Mouse (Mus musculus): ENCODE measurements at regions not wholly inside any gene's neighbourhood (a gene's known extent, or its start where the extent isn't known, plus 50 kb on each side); places are given as distances from the start of the nearest gene placed in this dataset.
A peak's percentile ranks its signal among the peaks of the same experiment; 100 is the strongest.

DNA sequence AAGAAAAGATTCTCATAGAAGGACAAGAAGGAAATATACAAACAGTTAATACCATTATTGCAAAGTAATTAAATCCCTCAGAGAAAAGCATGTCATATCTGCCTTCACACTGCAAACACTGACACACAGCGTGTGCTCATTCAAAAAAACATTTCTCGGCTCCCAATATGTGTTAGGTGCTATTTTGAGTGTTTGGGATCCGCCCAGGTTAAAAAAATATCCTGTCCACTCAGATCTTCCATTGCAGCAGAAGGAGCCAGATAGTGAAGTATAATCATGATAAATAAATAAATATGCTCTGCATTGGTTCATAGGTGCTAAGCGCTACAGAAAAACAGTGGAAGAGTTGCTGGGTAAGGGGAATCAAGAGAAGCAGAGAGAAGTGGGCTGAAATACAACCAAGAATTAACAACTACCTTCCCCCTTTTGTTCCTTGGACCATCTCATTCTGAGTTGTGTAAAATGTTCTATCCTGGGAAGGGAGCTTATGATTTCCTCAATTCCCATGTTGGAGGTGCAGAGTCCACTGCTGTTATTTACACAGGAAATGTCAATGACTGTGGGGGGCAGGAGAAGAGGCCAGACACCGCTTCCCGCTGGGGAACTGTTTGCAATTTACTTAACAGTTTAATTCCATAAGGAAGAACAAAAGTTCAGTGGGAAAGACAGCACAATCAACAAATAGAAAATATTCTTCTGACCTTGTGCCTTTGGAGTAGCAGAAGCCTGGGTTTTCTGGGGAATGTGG, 139.9 kb downstream of the Tle1 start:
- no peak for DNase-seq (ENCODE audit: low spot score)

DNA sequence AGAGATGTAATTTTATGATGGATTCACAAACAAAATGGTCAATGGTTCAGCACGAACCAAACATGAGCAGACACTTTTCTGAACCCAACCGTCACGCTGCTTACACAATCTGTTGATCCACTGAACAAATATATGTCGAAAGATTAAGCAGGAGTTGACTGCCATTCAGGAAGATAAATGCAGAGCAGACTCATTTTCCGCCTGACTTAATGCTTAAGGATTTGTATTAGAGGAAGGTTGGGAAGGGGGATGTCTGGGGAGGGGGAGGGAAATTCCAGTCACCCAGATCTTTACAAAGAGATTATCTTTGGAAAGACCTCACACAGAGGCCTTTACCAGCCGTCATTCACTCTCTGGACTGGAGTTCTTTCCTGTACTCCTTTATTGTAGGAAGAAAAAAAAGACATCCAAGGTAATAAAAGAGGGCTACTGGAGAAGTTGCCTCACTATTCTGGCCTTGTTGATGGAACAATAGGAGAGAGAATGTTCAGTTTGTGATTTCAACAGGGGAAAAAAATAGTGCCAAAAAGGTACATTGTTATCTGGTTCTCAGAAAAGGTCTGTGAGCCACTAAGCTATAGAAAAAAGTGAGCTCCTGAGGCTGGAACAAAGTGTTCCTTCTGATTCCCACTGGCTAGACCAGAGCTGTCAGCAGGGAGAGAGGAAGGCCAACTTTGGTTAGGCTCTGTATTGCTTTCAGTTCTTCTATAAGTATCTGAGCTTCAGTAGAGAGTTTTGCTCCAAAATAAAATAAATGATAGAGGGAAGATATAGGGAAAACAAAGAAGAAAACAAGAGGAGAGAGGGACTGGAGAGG, 150.9 kb downstream of the Tle1 start:
- no peak for DNase-seq (ENCODE audit: low spot score)

DNA sequence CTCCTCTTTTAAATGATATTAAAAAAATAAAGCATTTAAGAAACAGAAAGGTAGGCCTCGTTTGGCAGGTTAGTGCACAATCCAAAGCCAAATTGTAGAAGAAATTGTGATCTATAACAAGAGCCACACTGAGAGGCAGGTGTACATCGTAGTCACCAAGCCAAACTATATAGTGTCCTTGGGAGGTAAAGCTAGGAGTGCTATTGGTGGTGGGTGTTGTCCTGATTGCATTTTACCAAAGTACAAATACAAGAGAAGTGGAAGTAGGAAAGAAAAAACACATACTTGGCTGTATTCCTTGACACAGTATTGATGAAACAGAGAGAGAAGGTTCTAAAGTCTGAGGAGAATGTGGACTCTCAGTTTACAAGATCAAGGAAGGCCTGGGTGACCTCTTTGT, 178.6 kb downstream of the Tle1 start:
- no peak for DNase-seq (ENCODE audit: low spot score)

DNA sequence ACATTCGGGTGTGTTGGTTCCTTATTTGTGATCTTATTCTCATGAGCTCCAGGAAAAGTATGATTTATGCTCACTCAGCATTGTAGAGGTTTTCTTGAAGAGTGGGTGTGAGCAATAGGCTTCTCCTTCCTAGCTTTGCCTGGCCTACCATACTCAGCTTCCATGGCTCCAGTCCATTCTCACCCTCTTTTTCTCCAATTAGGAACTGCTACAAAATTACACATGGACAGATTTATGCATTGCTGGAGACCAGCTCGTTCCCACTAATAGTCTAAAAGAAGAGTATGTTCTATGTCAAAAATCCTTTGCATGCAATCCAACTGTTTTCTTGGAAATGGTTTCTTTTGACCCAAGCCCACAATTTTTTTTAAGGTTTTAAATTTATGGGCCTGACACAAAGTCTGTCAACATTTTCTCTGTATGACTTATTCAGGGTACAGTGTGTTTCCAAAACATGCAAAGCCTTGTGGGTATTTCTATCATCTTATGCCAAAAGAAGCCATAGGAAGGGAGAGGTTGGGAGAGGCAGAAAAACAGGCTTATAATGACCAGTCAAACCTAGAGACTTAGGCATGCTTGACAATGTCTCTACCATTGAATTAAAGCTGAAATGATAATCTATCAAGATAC, 186.4 kb downstream of the Tle1 start:
- DNase-seq (ENCODE audit: low spot score) = no peak

DNA sequence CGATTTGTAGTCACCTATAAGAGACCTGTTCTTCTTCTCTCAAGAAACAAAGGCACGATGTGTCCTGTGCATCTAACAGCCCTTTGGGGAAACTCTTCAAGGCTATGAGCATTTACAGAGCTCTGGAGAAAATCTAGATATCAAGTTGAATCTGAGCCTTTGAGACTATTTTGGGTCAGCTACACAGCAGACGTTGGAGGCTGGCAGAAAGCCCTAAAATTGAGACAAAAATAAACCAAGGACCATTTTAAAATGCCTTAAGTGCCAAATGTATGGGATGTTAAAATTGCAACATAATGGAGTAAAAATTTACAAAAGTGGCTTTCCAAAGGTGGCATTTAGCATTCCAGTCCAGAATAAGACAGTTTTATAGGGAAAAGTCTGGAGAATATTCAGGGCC, 187.1 kb downstream of the Tle1 start:
- DNase-seq (ENCODE audit: low spot score) = no peak

DNA sequence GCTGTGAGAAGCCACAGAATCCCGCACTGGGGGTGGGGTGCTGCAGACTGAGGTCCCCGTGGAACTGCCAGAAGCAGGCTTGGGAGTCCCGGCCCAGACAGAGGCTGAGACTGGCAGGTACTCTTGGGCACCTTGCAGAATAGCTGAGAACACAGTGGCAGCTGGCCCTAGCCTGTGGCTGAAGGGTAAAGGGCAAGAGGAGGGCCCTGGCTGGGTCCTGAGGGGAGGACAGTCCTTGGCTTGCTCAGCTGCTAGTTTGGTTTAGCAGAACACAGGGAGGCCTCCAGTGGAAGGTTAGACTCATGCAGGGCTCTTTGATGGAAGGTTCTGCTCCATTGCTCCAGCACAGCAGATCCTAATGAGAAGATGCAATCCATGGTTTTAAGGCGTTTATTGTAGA, 190.4 kb downstream of the Tle1 start:
- DNase-seq (ENCODE audit: low spot score) = no peak

DNA sequence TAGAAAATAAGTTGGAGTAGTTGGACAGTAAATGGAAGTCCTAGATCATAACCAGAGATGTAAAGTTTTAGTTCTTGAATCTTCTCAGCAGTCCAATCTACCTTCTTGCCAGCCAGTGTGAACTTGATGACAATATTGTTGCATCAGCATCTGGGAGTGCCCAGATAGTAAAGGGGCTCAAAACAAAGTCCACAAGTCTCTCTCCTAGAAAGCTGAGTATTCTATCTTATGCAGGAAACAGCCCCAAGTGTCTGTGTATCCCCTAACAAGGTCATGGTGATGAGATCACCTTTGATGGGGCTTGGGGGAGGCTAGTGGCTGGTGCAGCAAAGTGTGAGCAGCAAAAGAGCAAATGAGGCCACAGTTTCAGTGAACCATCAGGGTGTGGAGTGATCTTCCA, 194.8 kb downstream of the Tle1 start:
- DNase-seq (ENCODE audit: low spot score) = no peak

DNA sequence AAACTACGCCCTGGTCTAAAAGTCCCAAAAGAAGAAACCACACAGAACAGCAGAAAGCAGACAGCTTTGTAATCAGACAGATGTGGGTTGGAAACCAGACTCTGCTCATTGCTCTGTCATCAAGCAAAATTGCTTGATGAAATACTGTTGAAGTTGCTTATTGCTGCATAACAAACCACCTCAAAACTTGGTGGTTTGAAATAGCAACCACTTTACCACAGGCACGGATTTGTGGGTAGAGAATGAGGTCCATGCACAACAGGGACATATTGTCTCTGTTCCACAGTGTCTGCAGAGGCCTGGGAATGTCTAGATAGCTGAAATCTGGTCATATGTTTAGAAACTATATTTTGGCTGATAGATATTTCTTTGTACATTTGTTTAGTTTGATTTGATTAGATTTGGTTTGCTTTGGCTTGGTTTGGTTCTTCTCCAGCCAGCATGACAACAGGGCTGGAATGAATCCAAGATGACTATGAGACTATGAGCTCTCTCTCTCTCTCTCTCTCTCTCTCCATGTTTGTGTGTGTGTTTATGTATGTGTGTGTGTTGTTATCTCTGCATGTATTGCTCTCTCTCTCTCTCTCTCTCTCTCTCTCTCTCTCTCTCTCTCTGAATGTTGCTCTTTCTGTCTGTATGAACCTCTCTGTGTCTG, 199.4 kb downstream of the Tle1 start:
- DNase-seq (ENCODE audit: low spot score) = no peak

DNA sequence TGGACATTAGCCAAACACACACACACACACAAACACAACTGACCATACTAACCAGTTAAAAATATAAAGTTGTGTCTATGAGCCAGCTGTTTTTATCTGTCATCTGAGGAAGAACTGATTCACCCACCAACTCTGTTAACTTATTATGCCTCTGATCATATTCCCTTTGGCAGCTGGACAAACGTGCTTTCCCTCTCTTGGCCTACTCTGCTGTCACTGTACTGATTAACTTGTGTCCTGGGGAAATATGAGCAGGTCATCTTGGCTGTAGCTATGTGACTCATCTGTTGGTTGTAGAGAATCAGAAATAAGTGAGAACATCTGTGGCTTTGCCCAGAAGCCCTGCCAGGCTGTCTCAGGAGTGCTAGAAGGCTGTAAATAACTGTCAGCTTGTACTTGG, 210.9 kb upstream of the Gm11232 start:
- no peak for DNase-seq (ENCODE audit: low spot score)

DNA sequence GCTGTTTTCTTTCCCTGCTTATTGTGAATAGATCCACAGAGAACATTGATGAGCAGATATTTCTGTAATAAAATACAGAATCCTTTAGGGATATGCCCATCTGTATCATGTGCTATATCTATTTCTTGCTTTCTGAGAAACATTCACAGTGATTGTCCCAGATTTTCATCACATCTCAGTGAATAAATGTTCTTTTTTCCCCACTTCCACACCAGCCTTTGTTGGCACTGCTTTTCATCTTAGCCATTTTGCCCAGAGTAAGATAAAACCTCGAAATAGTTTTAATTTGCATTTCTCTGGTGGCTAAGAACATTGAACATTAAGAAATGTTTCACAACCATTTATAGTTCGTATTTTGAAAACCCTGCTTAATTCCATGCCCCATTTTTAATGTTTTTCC, 195.7 kb upstream of the Gm11232 start:
- DNase-seq (ENCODE audit: low spot score) = no peak

DNA sequence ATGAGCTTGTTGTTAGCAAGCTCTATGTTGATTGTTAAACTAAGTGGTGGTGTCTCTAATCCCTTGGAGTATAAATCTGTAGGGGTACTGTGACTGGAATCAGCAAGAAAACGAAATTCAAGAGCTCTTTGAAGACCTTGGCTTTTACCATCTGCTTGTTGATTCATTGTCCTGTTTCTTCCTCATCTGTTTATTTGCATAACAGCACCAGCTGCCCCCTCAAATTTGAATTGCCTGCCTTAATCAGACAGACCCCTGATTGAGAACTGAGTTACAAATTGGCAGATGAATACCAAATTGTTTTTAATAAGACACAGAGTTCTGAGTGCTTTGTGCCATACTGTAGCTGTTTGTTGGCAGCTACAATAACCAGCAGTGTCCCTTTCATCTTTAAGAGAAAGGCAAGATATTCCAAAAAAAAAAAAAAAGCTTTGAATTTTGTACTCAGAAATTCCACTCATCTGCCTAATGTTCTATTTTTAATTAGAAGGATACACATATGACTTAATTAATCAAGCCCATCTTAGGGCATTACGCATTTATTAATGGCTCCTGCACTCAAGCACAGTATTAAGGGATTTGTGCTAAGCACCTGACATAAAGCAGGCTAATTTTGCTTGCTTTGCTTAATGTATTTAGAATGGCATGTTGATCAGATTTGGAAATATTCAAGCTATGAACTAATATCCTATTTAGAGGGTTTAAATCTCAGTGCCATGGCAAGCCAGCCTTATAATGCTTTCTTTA, 175.6 kb upstream of the Gm11232 start:
- DNase-seq (ENCODE audit: low spot score) = no peak

DNA sequence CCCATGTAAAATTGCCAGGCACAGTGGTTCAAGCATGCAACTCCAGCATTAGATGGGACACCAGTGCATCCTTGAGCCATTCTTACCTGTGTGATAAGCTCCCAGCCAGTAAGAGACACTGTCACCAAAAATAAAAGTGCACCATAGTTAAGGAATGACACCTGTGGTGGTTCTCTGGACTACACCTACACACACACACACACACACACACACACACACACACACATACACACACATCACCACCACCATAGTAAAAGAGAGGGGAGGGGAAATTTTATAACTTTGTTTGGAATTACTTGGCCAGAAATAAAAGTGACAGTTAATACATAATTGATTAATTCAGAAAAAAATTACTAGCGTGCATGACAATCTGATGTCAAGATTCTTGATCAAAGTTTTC, 175.1 kb upstream of the Gm11232 start:
- no peak for DNase-seq (ENCODE audit: low spot score)

DNA sequence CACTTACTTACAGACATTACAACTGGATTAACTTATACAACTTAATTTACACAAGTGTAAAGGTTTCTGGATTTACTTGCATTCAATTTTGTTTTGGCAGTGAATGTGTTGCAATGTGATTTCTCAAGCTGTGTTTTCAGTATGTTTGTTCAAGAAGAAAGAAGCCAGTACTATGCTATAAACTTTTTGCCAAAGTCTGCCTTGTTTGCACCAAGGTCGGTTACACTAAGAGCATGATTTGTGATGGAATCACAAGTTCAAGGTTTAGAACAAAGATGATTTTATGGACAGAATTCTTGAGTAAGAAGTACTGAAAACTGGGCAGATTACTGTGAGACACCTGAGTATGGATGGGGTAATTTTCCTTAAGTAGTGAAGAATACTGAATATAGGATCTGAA, 153.8 kb upstream of the Gm11232 start:
- no peak for DNase-seq (ENCODE audit: low spot score)

DNA sequence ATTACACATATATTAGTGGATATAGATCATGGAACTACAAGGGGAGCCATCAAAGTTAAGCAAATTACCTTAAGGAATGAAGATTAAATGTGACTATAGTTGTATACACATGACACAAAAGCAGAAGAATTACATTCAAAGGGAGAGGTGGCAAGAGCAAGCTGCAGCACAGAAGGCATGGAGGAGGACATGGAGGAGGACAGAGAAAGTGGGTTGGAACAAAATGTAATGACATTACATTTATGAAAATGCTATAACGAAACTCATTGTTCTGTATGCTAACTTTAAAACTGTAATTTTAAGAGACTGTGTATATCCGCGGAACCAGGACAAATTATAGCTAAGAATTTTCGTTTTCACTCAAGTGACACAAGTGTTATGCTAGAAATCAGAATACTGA, 117.9 kb upstream of the Gm11232 start:
- peak; percentile 2 for DNase-seq (ENCODE audit: low spot score)

DNA sequence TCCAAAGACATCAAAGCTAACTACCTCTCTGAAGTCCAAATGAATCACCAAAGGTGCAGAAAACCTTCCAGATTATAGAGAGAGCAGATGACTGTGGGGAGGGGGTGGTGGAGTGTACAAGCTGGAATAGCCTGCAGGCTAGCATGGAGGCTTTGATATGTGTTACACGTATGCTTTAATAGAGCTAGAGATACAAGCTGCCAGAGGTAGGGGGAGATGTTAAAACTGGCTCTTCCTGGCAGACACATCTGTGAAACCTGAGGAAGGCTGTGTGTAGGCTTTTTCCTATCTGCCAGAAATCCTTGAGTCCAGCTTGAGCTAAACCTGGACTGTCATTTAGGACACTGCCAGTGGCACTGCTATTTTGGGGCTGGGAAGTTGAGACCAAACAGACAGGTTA, 109.2 kb upstream of the Gm11232 start:
- DNase-seq (ENCODE audit: low spot score) = no peak

DNA sequence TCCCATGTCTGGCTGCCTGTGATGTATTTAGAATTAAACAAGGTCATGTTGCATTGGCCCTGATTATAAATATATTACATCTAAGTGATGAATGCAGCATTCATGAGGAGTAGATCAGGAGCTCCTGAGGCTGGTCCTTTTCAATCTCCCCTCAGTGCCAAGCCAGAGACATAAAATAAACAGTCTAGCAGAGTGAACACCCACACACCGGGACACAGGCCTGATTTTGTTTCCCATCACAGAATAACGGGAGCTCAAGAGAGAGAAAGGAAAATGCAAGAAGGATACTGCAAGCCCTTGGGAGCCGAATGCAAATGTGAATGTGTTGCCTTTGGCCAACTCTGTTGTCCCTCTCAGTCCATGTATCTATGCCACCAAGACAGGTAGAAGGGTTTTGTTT, 84.1 kb upstream of the Gm11232 start:
- DNase-seq (ENCODE audit: low spot score) = peak; percentile 6

DNA sequence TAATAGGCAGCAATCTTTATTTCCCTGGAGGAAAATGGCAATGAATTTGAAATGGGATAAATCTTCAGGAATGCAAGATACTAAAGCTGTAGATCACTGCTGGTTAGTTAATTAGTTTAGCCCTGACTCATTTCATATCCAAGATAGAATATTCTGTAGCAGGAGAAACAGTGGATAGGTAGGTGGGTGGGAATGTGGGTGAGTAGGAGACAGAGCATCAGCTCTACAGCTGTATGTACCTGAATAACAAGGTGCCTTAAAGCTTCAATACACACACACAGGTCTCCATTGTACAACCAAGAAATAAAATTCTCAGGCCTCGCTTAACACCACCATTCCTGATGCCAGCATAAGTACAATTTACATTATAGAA, 83.0 kb upstream of the Gm11232 start:
- DNase-seq (ENCODE audit: low spot score) = no peak

DNA sequence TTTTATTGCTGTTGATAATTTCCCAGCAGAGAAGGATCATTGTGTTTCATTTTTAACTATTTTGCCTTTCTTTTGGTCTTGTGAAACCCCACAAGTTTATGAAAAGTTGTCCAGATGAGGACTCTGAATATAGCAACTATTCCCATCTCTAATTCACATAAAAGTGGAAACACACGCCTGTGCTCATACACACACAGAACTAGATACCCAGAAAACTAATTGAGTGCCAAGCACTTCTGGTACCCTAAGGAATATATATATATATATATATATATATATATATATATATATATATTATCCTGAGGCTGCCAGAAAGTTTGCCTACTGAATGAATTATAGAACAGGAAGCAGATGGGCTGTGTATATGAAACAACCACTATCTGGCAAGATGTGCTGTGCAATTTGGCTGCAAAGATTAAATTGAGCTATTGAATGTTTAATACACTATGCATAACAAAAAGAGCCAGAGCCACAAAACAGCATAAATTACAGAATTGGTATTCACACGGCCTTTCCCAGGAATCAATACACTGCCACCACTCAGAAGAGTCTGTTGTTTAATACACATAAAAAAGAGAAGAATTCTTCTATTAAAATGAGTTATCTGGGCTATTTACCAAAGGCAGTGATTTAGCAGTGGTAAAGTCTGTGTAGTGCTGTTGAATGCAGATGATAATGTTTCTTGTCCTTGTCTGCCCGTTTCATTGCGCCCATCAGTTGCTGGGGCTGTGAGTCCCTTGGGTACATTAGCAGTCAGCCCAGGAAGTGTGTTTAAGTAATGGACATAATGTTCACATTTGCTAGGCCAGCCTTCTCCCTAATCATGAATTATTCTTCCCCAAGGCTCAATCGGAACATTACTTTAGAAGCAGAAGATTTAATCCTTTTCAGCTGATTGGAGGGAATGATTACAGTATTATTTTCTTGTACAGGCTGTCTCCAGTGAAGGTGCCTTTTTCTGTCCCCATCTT, 82.3 kb upstream of the Gm11232 start:
- DNase-seq (ENCODE audit: low spot score) = peak; percentile 21

DNA sequence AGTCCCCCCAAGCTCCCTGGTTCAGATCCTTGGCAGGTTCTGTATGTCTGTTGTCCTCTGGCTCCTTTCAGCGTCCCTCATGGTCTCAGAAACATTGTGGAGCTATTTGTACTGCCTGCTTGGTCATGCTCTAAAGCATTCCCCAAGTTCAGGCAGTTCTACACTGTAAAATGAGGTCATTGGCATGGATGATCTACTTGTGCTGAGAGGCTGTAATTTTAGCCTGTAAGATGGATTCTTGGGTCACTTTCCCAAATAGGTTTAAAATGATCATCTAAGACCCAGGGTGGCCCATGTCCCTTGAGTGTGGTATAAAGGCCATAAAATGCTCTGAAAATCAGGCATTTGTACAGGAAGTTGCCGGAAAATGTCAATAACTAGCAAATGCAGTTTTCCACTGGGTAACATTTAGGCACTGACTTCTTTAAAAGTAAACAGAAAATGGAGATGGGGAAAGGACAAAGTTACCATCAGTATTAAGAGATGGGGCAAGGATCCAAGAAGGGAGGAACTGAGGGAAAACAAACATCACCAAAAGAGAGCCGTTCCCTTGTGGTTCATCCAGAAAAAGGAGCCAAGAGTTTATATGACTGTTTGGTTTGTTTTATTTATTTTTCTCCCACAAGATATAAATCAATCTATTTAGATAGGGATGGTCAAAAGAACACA, 81.5 kb upstream of the Gm11232 start:
- DNase-seq (ENCODE audit: low spot score) = no peak

DNA sequence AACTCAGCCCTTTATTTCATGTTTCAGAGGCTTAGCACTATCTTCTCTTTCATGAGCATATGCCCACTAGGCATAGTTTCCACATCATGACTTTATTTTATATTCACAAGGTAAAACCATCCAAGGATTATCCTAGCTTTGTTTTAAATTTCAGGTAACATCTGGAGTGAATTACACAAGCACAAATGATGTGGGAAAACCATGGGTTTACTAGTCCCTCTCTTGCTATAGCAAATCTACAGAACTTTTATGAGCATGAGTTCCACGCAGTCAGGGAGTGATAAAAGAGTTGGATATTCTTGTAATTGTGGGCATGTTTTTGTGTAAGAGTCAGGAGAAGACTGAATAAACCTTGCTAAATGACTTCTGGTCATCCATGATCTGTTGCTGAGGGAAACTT, 78.0 kb upstream of the Gm11232 start:
- DNase-seq (ENCODE audit: low spot score) = no peak
